Mouse (Mus musculus): Measurements from ENCODE around the gene Mid1.

DNA sequence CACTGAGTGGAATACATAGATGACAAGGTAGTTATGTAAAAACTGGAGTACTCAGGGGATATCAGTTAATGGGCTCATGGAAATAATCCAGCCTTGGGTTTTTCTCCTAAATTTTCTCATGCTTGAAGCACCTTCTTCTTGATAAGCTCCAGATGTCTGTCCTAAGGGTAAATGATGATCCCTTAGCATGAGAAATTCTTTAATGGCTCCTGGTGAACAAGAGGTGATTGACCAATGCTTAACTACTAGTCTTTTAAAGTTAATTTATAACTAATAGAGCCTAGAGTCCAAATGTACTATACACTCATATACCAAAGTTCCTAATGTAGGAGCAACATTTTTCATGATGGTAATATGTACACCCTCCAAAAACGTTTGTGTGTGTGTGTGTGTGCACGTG, 218.7 kb downstream of the Mid1 start:
- TF ChIP-seq CTCF (IDR thresholded peaks at IDR 0.05; ENCODE audit: low read depth, low read length): no peak
- TF ChIP-seq TAL1 (conservative IDR thresholded peaks at IDR 0.05; ENCODE audit: low read depth, low read length): no peak
- TF ChIP-seq GATA1 (IDR thresholded peaks at IDR 0.05; ENCODE audit: borderline replicate concordance, low read length): no peak
